Mouse (Mus musculus) naive thymus-derived CD4-positive, alpha-beta T cell, adult 2 months (primary cell): ENCODE data around the gene Clcnkb.

Source experiments
- DNase-seq: peaks from one replicate; pipeline ENCODE4 v3.0.0-alpha.2; 2011; ENCODE audit warnings: low read depth

Clcnkb gene

DNA sequence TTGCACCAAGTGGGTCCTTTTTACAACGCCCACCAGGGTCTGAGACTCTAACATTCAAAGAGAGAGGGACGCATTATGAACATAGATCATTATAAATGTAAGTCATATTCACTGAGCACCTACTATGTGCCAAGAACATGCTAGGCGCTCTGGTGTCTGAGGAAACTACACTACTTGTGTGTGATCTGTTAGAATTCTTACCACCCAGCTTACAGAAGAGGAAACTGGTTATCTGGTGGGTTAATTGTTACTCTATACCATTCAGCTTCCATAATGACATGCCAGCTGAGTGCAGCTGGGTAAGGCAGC is 10.5 kb downstream of the Clcnkb start:
- DNase-seq = no peak

DNA sequence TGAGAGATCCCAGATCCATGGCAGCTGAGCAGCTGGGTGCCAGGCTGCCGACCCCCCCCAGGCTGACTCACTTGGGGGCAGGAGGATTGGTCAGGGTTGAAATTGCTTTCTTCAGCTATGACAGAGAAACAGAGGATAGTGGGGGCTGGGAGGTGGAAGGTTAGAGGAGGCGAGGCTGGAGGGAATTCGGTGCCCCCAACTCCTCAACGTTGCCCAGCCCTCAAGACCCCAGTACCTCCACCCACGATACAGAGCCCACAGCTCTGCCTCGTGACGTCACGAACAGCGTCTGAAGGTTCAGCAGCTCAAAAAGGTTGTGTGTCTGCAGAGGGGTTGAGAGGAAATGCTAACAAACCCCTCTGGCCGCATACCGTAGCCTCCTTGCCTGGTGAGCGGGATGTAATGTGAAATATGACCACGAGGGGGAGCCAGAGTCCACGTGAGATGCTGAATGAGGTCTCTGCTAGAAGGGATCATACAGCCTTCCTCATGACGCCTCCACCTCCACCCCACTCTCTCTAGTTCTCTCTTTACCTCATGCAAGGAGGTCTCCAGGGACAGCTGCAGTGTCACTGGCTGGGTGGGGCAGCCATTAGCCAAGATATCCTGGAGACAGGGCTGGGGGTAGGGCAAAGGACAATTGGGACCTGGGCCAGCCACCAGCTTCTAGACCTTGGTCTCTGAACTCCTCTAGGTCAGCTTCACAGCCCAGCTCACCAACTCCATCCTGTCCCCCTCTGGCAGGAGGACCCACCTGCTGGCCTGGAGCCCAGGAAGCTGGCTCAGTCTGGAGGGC is 11.1 kb downstream of the Clcnkb start:
- DNase-seq = peak; percentile 87

DNA sequence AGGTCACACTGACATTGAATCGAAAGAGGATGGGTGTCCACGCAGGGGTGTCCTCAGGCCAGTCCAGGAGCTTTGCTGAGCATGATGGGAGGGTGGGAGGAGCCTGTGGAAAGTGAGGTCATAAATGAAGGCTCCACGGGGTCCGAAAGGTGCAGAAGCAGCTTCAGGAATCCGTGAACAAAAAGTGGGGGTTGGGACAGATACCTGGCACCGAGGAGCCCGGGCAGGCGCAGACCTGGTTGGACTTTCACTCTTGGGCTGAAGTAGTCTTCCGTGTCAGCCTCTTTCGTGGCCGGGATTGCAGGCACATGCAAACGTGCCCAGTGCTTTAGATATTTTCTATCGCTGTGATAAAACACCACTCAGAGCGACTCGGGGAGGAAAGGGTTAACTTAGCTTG is 15.6 kb downstream of the Clcnkb start:
- DNase-seq = no peak

DNA sequence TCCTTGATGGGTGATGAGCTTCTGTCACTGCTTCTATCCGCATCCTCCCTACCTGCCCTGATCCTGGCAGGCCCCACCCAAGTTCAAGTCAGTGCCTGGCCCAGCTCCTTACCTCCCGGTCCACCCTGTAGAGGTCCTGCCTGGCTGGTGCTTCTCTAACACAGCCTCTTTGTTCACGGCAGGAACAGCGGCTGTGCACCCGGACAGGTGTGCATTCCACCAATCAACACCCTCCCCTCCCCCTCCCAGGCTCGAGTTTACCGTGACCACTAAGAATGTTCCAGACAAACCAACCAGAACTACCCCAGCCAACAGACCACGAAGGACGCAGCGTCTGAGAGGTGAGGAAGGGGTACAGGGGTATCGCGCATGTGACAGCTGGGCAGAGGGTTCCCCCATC is 17.3 kb downstream of the Clcnkb start, which contains the start of gene Clcnka:
TSS of gene Clcnka (minus strand) at position 180 of the 400 bp plus-strand sequence.
- no peak for DNase-seq

DNA sequence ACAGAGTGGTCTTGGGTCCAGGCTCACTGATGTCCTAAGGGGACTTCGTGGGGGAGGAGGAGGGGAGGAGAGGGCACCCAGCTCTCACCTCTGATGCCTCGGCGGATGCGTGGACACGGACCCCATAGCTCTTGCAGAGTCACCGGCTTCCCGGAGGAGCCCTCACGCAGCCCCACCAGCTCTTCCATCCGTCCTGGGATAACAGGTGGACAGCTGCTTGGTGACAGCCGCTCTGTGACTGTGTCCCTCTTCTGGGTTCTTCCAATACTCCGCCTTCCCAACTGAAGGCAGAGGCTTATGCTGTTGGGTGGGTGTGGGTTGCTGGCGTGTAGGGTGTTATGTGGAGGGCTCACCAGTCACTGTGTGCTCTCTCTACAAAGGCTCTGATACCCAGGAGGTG is 18.0 kb downstream of the Clcnkb start:
- DNase-seq = no peak

DNA sequence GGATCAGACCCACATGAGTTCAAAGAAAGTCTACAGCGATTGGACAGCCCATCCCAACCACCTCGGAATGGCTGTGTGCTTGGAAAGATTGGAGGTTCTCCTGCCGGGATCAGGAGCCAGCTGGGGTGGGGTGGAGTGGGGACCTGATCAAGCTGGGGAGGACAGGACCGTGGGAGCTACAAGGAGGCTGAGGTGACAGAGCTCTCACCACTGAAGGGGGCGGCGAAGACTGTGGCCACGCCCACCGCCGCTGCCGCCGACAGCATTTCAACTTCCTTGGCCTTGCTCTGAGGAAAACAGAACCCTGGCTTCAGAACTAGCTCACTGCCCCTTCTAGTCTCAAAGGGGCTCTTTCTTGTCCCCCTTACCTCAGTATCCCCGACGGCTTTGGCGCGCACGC is 21.1 kb downstream of the Clcnkb start:
- no peak for DNase-seq

DNA sequence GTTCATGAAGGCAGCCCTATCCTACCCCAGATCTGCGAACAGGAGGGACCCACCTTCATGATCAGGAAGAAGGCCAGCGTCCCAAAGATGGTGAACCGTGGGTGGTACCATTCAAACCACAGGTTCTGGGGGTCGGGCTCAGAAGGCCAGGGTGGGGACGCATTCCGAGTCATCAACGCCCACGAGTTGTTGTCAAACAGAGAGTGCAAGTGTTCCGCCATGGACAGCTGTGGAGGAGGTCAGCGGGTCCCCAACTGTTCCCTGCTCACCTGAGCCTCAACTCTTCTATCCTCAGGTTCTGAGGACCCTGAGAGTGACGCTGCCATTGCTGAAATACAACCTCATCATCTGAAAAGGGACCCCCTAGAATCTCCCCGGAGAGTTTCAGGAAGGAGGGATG is 24.5 kb downstream of the Clcnkb start:
- DNase-seq = no peak

DNA sequence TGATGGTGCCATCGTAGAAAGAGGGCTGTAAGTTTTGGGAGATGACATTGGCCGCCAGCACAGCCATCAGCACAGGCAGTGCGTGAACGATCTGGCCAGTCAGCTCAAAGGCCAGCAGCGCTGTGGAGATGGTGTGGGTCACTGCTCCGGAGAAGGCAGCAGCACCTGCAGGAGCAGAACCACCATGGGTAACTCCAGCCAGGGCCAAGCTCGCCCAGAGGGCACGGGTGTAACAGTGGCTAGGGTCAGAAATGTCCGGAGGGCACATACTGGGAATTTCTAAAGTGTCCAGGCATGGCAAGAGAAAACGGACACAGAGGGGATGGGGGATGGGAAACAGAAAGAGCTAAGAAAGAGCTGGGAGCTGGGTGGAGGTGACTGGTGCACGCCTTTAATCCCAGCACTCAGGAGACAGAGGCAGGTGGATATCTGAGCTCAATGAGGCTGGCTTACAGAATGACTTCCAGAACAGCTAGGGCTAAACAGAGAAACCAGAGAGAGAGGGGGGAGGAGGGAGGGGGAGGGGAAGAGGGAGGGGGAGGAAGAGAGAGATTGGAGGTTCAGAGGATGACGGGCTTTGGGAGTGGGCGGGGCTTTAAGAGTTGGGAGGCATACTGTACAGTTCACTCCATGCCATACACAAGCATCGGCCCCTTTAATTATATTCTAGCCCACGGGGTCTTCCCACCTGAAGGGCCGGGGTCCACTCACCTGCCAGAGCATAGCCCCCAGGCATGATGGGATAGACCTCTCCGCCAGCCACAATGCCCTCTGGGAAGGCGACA is 26.3 kb downstream of the Clcnkb start:
- DNase-seq = no peak

DNA sequence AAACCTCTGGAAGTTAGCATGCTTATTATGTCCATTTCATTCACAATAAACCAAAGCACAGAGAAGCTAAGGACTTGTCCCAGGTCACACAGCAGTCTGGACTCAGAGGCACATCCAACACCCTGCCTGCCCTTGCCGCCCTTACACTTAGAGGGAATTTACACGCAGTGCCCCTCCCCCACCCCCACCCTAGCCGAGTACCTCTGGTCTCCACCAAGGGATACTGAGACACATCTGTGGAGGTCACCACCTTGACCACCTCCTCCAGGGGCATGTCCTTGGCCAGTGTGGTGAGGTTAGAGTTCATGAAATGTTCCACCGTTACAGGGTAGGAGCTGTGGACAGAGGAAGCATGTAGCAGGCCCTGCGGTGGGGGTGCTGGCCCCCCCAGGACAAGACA is 27.9 kb downstream of the Clcnkb start:
- no peak for DNase-seq

DNA sequence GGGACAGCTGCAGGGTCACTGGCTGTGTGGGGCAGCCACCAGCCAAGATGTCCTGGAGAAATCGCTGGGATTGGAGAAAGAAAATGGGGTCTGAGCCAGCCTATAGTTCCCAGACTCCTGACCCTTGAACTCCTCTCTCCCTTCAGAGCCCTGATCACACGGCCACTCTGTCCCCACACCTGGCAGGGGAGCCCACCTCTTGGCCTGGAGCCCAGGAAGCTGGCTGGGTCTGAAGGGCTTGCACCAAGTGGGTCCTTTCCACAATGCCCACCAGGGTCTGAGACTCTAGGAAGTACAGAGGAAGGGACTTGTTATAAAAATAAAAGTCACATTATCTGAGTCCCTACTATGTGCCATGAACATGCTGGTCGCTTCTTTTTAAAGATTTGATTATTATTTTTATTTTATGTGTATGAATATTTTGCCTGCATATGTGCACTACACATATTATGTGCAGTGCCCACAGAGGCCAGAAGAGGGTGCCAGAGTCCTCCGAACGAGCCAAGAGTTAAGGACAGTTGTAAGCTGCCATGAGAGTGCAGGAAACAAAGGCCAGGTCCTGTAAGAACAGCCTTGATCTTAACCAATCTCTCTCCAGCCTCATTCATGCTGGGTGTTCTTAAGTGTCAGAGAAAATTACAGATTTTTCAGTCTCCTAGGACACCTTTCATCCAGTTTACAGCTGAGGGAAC is 28.6 kb downstream of the Clcnkb start:
- peak; percentile 75 for DNase-seq

DNA sequence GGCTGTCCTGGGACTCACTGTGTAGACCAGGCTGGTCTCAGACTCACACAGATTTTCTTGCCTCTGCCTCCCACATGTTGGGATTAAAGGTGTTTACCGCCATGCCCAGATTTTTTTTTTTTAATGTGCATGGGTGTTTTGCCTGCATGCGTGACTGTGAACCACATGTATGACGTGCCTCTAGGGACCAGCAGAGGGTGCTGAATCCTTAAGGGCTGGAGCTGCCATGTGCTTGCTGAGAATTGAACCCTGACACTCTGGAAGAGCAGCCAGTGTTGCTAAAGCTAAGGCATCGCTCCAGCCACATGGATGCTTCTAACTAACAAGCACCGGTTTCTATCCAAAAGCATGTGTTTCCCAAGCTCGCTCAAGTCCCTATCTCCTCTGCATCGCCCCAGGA is 29.7 kb downstream of the Clcnkb start:
- DNase-seq = no peak

DNA sequence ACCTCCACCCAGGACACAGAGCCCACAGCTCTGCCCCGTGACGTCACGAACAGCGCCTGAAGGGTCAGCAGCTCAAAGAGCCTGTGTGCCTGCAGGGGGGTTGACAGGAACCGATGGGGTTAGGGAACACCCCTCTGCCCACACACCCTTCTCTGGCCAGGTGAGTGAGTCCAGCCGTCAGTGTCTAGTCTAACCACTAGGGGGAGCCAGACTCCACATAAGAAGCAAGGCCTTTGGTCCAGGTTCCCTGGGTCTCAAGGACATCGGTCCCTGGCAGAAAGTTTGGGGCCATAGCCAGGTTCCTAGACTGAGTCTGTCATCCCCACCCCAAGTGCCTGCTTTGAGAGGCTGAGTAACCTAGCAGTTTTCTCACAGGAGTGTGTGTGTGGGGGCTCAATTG is 30.5 kb downstream of the Clcnkb start:
- DNase-seq = peak; percentile 75

DNA sequence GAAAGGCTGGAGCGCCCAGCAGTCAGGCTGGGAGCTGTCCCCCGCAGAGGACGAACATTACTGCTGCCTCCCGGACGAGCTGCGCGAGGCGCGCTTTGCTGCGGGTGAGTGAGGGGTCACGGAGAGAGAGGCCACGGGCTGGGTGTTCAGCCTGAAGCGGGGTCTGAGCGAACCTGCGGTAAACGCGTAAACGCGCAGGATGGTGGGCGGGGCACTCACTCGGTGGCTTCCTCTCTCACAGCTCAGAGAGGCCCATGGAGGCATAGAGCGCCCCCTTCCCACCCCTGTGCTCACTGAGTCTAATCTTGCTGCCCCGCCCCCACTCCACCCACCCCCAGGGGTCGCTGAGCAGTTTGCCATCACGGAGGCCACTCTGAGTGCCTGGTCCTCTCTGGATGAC is 33.4 kb downstream of the Clcnkb start:
- DNase-seq = no peak

DNA sequence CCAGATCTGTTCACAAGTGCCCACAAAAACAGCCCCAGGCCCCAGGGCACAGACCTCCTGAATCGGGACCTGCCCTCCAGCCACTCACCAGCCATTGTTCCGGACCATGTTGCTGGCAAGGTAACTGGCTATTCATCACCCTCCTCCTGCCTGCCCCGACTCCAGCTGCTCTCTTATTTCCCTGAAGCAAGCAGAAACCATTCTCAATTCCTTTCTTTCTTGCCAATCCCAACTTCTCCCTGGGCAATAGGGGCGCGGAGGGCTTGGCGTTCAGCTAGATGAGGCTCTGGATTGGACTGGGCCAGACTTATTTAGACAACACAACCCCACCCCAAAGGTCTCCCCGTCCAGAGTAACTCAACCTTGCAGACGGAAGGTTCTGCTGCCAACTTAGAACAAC is 36.1 kb downstream of the Clcnkb start:
- DNase-seq = no peak

DNA sequence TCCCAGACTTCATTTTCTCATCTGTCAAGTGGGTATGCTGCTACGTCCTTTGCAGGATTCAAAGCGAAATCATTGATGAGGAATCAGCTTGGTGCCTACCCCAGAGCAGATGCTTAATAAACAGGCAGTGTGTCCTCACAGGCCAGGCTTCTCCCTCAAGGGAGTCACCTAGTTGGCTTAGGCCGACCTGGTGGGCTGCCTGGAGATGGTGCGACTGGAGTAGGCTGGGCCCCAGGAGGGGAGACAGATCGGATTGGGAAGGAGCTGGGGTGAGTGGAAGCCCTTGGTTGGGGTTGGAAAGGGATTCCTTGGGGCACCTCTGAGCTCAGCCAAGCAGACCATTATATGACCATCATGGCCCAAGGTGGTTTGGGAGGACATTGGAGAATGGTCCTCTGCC is 43.4 kb downstream of the Clcnkb start:
- no peak for DNase-seq

DNA sequence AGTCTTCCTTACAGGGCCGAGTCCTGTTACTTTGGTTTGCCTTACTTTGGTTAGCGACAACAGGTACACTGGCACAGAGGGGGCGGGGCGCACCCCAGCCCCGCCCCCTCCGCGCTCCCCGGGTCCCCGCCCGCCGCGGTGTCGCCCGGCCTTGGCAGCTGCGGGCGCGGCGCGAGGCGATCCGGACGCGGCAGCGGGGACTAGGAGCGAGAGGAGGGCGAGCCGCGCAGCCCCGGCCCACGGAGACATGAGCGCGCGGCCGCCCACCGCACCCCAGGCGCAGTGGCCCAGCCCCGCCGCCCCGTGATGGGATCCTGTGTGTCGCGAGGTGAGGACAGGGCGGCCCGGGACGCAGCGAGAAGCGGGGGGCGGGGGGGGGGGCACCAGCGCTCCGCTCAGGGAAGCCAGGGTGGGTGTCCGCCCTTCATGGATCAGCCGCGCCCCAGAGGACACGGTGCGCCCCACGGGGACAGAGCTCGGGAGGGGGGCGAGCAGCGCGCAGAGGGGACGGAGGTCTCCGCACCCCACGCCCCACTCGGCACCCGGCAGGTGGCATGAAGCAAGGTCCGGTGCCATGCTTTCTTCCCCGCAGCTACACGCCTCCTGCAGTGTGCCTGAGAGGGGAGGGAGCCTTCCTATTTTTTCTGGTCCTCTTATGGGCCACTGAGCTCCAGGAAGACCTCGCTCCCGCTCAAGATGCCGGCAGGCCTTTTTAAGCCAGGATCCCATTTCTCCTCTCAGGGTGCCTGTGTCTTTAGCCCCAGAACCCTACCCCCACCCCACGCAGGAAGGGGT is 47.6 kb downstream of the Clcnkb start, which contains the start of gene Fam131c:
TSS of gene Fam131c (plus strand) at position 224 of the 795 bp plus-strand sequence.
- peak; percentile 24 for DNase-seq

DNA sequence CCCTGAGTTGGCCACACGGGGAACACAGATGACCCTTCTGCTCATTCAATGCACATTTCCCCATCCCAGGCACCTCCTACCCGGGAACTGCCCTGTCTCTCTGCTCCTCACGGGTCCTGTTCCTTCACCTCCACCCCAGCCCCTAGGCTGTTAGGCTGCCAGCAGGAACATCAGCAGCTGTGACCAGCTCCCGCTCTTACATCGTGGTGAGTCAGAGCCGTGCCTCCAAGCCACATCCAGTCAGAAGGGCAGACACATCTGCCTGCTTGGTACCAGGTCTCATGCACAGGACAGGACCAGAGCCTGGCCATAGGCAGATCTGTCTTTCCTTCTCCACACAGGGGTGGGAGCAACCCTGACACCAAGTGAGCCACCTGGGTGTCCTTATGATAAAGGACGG is 49.9 kb downstream of the Clcnkb start:
- DNase-seq = no peak

DNA sequence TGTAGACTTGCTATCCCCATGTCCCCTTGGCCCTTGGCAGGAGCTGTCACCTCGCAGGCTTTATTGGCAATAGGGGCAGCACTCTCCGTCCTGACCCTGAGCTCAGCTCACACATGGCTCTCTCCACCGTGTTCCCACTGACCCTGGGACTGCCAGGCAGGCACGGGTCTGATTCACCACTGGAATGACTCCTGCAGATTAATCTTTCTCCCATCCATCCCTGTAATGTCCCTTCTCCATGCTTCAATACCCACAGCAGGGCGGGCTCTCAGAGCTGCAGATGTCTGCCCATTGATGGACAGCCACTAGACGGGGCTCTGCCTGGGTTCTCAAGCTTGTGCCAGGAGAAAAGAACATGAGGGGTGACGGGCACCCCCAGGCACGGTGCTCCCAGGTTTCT is 50.7 kb downstream of the Clcnkb start:
- no peak for DNase-seq

DNA sequence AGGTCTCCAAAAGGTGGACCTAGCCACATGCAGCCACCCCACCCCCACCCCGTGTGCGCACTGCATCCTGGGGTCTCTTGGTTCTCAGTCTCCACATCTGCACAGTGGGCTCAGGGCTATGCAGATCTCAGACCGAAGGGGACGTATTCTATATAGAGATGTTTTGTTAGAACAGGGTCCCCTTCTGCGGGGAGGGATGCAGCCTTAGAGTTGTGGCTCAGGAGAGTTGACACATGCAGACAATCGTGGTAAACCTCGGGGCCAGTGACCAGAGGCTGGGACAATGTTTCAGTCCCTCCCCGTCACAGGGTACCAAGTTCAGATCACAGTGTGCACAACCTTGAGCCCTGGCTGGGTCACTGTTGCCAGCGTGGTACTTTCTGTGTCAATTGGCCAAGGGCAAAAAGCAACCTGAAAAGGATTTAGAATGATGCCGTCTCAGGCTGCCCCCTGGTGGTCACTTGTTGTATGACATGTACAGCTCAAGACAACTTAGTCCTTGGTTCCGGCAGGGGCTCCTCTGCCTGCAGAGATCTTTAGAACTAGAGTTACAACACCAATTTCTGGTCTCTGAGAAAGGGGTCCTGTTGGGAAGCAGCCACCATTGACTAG is 52.8 kb downstream of the Clcnkb start:
- DNase-seq = peak; percentile 85

DNA sequence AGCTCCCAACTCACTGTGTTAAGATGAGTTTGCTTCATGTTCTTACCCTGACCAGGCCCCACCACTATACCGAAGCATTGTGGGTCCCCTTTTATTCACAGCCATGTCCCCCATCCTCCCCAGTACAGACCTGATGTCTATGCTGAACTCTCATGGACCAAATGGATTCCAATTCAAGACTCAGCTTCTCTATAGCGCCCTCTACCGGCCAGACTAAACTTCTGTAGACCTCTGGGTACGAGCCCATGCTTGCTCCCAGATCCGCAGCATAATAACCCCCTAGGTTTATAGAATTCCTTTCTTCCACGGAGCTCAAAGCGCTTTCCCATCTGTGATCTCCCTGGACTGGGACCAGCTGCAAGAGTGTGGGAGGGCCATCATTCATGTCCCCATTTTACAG is 55.0 kb downstream of the Clcnkb start:
- peak; percentile 60 for DNase-seq

DNA sequence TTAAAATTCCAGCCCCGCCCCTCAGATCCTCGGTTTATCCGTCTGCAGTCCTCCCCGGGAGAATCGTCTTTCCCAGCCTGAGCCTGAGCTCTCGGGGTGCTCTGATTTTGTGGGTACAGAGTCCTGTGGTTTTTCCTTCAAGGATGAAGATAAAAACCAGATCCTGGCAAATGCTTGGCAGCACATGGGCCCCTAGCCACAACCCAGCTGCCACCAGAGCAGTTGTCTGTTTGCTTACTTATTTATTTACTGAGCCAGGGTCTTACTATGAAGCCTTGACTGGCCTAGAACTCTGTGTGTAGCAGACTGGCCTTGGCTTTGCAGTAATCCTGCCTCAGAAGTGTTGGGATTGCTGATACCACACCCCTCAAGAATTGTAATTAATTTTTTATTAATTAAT is 56.6 kb downstream of the Clcnkb start:
- no peak for DNase-seq

DNA sequence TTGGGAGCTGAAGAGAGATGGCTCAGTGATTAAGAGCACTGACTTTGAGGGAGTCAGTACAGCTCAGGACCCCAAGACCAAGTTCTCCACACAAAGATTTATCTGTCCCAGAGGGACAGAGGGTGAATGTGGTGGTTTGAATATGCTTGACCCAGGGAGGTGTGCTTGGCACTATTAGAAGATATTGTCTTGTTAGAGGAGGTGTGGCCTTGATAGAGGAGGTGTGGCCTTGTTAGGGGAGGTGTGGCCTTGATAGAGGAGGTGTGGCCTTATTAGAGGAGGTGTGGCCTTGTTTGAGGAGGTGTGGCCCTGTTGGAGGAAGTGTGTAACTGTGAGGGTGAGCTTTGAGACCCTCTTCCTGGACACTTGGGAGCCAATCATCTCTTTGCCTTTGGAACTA is 58.0 kb downstream of the Clcnkb start:
- no peak for DNase-seq
